Mouse (Mus musculus): ENCODE data around the gene Knstrn.

The Knstrn gene

DNA sequence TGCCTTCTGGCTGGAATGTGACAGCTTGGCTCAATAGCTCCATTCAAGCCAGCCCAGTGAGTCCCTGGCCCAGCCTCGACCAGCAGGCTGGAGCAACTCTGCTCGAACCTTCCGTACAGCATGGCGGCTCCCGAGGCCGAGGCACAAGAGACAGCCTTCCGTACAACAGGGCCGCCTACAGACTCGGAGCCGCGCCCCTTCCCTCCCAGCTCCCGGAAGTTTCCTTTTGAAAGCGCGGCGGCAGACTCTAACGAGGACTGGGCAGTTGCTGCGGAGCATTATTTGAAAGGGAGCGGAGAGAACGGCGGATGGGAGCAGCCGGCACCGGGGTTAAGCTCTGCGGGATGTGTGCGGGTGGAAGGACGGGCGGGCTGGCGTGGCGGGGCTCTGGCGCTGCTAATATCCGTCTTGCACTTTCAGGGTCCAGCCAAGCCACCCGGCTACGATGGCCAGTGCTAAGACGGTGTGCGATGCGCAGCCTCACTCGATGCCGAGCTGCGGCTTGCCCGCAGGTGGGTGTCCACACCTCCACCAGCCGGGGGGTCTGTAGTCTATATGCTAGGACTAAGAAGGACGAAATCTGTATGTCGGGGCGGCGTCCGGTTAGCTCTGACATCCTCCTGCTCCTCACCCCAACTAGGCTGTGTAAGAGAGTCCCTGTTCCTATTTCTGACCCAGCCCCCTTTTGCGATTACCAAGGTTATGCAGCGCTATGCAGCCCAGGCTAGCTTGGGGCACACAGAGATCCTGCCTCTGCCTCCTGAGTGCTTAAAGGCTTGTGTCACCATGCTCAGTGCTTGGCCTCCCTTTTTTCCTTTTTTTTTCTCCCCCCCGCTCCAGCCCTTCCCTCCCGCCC is at the start of gene Knstrn:
TSS of gene Knstrn (plus strand) at position 23 of the 856 bp plus-strand sequence.
- peak; percentile 95 for DNase-seq (ENCODE audit: inconsistent ontology term)

DNA sequence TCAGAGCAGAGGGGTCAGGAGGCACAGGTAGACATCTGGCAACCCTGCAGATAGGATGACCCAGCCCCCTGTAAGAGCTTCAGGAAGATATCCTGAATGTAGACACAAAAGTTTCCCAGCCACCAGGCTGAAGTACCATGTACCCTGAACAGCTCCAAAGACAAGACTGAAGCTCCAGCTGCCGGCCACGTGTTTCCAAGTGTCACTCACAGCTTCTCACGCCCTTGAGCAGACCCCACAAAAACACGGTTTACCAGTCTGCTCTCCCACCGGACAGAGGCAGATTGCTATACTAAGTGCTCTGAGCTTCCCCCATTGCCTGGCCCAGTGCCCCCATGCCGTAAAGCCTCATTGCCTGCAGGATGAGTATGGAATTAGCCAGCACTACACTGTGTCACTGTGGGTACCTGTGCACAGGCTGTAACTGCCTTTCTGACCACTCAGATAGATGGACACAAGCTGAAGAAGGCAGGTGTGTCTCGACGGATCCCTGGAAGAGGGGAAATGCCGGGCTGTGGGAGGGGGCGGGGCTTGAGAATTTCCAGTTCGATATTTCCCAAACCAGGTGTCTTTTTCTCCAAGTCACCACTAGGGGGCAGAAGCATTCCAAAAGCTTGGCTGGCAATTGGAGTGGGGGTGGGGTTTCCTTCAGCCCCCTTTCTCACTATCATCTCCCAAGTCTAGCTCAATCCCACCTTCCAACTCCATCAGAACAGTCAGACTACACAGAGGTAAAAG is 49.5 kb upstream of the Knstrn start:
- peak; percentile 37 for DNase-seq (ENCODE audit: inconsistent ontology term)

DNA sequence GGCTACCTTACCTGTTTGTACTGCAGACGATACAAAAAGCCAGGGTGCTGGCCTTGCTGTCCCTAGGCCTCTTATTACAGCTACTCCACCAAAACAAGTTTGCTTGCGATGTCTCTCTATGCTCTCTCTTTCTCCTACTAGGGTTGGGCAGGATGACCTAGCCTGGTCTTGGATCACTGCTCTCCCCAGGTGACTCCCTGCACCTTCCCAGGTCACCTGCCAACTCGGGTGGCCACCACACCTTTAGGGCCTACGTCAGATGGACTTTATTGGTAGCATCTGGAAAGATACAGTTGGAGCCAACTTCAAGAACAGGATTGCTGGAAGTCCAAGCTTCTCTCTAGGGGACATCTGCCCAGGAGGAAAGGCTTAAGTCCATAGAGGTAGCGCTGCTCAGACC is 48.9 kb upstream of the Knstrn start:
- no peak for DNase-seq (ENCODE audit: inconsistent ontology term)

DNA sequence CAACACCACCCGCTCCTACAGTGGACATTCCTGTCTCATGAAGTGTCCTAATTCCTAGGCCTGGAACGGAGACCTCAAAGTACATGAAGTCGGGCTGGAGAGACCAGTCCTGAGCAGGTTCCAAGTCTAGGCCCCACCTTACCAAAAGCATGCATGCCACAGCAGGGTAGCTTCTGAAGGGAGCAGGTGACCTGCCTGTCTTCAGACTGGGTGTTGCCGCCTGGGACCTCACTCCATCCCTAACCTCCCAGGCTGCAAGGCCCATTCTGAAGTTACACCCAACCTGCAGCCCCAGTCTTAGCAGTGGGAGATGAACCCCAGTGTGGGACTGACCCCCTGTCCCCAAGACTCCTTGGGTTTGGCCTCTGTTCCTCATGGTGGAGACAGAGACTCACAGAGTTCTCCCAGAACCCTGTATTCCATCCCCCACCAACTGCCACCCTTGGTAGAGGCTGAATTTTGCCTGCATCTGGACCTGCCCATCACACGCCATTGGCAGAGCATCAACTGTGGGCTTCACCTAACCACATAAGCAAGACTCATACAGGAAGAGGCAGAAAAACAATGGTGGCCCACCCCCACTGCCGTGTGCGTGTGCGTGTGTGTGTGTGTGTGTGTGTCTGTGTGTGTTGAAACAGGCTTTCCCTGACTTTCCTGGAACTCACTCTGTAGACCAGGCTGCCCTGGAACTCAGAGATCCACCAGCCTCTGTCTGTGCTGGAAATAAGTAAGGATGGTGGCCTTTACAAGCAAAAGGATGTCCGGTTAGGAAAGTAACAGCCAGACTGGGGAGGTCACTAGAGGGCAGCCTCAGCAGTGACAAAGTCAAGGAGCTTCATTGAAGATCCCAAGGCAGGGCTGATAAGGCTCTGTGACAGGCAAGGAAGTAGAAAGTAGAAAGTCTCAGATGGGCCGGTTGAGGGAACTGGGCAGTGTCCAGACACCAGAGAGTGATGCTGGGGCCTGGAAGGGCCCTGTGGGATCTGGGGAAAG is 47.5 kb upstream of the Knstrn start:
- peak; percentile 50 for DNase-seq (ENCODE audit: inconsistent ontology term)

- DNase-seq (ENCODE audit: inconsistent ontology term), result no peak
Measured at GRCm38 (mm10) chr2:118772158-118772874, 41.5 kb upstream of the Knstrn start, which contains the start of gene Phgr1. Gene Phgr1, plus strand, starts transcription at chr2:118772769.

DNA sequence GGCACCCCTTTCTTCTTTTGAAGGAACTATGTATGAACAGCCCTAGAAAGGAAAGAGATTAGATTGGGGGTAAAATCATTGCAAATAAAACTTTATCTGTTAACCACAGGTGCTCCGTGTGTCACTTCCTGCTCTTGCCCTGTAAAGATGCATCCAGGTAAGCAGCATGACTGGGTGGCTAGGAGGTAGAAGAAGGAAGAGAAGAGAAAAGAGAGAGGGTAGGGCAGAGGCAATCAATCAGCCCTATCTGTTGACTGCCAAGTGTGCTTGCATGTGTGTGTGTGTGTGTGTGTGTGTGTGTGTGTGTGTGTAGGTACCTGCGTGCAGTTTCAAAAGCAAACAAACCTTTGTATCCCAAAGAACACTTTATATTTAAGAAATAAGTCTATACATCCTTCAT is 39.3 kb upstream of the Knstrn start:
- no peak for DNase-seq (ENCODE audit: inconsistent ontology term)

GRCm38 (mm10) chr2:118775396-118775795 is 38.4 kb upstream of the Knstrn start:
- DNase-seq (ENCODE audit: inconsistent ontology term), result peak; percentile 70

GRCm38 (mm10) chr2:118775846-118776245 is 38.0 kb upstream of the Knstrn start:
- DNase-seq (ENCODE audit: inconsistent ontology term), result no peak

GRCm38 (mm10) chr2:118776295-118776694 is 37.5 kb upstream of the Knstrn start:
- no peak for DNase-seq (ENCODE audit: inconsistent ontology term)

GRCm38 (mm10) chr2:118778418-118778817 is 35.4 kb upstream of the Knstrn start:
- no peak for DNase-seq (ENCODE audit: inconsistent ontology term)

DNA sequence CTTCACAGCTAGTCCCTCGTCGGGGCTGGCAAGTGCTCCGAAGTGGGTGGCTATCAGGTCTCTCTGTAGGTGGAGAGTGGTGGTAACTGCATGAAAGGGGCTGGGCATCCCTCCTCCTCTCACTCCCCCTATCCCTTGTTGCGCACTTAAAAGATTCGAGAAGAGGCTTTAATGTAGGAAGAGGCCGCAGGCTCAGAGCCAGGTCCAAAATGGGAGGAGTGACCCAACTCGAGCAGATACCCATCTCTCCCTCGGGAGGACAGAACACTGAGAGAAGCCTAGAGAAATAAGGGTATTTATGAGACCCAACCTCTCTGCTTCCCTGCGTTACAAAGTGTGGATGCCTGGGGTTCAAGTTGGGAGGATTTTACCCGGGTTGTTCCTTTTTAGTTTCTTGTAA is 34.7 kb upstream of the Knstrn start:
- DNase-seq (ENCODE audit: inconsistent ontology term), result no peak

GRCm38 (mm10) chr2:118779504-118780480 is 34.0 kb upstream of the Knstrn start, which contains the start of gene Disp2:
Gene Disp2, plus strand, starts transcription at chr2:118779719.
- peak; percentile 95 for DNase-seq (ENCODE audit: inconsistent ontology term)

DNA sequence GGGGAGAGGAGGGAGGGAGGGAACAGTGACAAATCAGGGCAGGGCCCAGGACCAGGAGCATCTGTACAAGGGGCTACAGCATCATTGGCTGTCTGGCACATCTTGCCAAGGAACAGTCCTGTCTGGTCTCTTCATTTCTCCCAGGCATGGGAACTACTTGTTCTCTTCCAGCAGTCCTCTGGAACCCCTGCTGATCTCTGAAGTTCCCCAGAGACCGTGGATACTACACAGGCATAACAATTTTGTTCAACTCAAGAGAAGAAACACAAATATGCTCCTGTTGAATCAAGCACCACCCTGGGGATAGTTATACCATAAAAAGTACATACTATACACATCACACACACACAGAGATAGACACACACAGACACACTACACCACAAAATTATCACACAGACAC is 32.7 kb upstream of the Knstrn start:
- DNase-seq (ENCODE audit: inconsistent ontology term), result no peak

DNA sequence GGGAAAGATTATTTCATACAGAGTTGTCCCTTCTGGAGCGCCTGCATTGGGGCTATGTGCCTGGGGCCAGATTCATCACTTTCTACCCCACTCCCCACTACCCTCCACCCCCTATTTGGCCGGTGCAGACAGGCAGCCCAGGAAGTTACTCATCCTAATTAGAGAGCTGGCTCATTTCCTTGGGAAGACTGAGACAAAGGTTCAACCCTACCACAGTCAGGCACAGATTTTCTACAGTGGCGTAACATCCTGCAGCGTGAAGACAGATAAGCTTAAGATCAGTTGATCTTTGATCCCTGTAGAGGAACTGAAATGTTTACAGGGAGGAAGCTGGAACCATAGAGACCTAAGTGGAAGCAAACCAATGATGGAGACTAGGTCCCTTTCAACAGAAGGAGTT is 31.5 kb upstream of the Knstrn start:
- DNase-seq (ENCODE audit: inconsistent ontology term), result peak; percentile 50

GRCm38 (mm10) chr2:118783093-118783492 is 30.7 kb upstream of the Knstrn start:
- DNase-seq (ENCODE audit: inconsistent ontology term), result no peak

DNA sequence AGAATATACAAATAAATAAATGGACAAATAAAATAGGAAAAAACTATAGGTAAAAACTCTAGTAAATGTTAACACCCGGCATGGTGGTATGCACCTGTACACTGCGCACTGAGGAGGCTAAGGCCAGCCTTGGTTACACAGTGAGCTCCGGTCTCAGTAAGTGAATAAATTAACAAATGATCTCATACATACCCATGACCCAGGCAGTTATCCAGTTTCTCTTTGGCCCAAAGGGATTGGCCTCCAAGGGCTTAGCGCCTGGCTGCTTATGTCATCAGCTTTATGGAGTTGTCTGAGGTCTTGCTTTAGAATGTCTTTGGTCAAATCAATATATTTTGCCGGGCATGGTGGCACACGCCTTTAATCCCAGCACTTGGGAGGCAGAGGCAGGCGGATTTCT is 30.1 kb upstream of the Knstrn start:
- no peak for DNase-seq (ENCODE audit: inconsistent ontology term)

DNA sequence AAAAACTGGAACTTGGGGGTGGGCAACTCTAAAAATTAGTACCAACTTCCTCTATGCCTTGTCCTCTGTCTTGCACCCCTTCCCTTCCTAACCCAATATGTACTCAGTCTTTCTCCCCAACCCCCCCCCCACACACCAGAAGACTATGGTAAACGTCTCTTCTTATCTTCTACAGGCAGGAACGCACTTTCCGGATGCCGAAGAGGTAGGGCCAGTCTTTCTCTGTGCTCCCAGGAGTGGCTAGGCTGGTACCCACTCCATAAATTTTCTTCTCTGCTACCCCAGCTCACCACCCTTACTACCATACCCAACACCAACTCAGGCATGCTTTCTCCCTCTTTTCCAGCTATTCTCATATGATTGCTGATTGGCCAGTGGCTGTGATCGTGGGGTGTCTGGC is 27.3 kb upstream of the Knstrn start:
- no peak for DNase-seq (ENCODE audit: inconsistent ontology term)

GRCm38 (mm10) chr2:118789501-118789900 is 24.3 kb upstream of the Knstrn start:
- DNase-seq (ENCODE audit: inconsistent ontology term), result no peak

GRCm38 (mm10) chr2:118790221-118790550 is 23.6 kb upstream of the Knstrn start:
- DNase-seq (ENCODE audit: inconsistent ontology term), result no peak
